In the genomic region with DNA sequence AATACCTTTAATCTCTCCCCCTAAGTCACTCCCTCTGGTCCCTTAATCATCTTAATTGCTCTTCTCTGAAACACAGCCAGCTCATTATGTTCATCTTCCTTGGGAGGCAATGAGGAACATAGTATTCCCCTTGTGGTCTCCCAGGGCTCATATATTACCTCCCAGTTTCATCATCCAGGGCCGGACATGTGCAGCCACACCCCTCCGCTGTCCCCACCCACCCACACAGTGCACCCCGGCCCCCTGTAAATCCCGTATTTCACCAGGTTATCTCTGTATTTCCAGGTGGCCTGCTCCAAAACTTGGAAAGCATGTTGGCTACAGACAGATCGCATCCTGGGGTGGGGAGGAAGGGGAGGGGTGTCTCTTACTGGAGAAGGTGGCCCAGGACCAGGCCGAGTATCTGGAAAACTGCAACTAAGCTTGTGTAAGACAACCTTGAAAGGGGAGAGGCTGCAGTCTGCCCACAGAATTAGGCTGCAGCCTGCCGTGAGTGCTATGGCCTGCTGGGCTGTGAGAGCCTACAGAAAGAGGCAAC, we compare ENCODE assay signal across 10 mouse cellular contexts.
DNase-seq lines count a peak whose midpoint lies in the region; ATAC-seq and TF ChIP-seq lines count a peak whose summit lies in the region.
"Had no signal": no experiment of that assay in that cellular context is flagged by ENCODE, and none has a peak within 500 bp of the region (broad histone marks: within the 10 kb centered on the region; RNA-seq: fewer than 3 reads in every experiment).

No protein-coding gene starts in this region.

- no peaks in the 10 kb centered on the region for H3K27me3 ChIP-seq in heart, embryonic 11.5 days (ENCODE audit: control insufficient read depth, insufficient read depth, low read length)
- H3K27me3 ChIP-seq in heart, adult 2 months (ENCODE audit: control insufficient read depth, insufficient read depth, low read length), result no peaks in the 10 kb centered on the region
- H3K27me3 ChIP-seq in neural tube, embryonic 12.5 days (replicated peaks), result no peaks in the 10 kb centered on the region
- no peaks in the 10 kb centered on the region for H3K27me3 ChIP-seq in limb, embryonic 11.5 days (ENCODE audit: control insufficient read depth, insufficient read depth, low read length)

- intact Hi-C loops in heart, adult 2 months (cut with DNase I), result no loop called here

- H3K27ac ChIP-seq in heart, embryonic 11.5 days (ENCODE audit: low read depth, low read length), result no peak overlapping the region
- no peak overlapping the region for H3K27ac ChIP-seq in heart, adult 2 months
- H3K27ac ChIP-seq in neural tube, embryonic 12.5 days, result no peak overlapping the region
- no peak overlapping the region for H3K27ac ChIP-seq in limb, embryonic 11.5 days (replicated peaks; ENCODE audit: low read depth, low read length)

- 32% methylated on average over 7 of the region's 7 CpGs for WGBS in heart, embryonic 11.5 days (ENCODE audit: insufficient replicate concordance)
- WGBS in heart, adult 2 months, result 48% methylated on average over 7 of the region's 7 CpGs
- WGBS in neural tube, embryonic 12.5 days, result 39% methylated on average over 7 of the region's 7 CpGs
- WGBS in limb, embryonic 11.5 days, result 21% methylated on average over 7 of the region's 7 CpGs

- no peaks in the 10 kb centered on the region for H3K79me2 ChIP-seq in heart, adult 2 months (replicated peaks; ENCODE audit: control insufficient read depth, insufficient read depth, low read length)

- peak overlapping the region; percentile 43 for H3K4me2 ChIP-seq in heart, embryonic 11.5 days
- H3K4me2 ChIP-seq in neural tube, embryonic 12.5 days (replicated peaks), result no peak overlapping the region
- H3K4me2 ChIP-seq in limb, embryonic 11.5 days (ENCODE audit: low read depth, severe bottlenecking), result peak overlapping the region; percentile 34

- no peak for DNase-seq in heart, adult 2 months
- no peak for DNase-seq in neural tube, embryonic 10.5 days (ENCODE audit: extremely low spot score, low spot score)
- no peak for DNase-seq in limb, embryonic 11.5 days (ENCODE audit: low spot score)
- DNase-seq in spleen, adult 18-20 months, result no peak
- DNase-seq: lung, postnatal 4 days had no signal

- TF ChIP-seq EP300 in heart, adult 2 months (IDR thresholded peaks at IDR 0.05; ENCODE audit: insufficient read depth, low read depth, low read length), result no peak

- no peak for TF ChIP-seq CTCF in heart, adult 2 months (IDR thresholded peaks at IDR 0.05)

- no peaks in the 10 kb centered on the region for H3K9me3 ChIP-seq in heart, embryonic 11.5 days (replicated peaks; ENCODE audit: control insufficient read depth, low read length)
- no peaks in the 10 kb centered on the region for H3K9me3 ChIP-seq in neural tube, embryonic 12.5 days
- no peaks in the 10 kb centered on the region for H3K9me3 ChIP-seq in limb, embryonic 11.5 days (ENCODE audit: control insufficient read depth, low read length)

- no peaks in the 10 kb centered on the region for H3K36me3 ChIP-seq in heart, embryonic 11.5 days (ENCODE audit: control insufficient read depth, insufficient read depth, low read length)
- no peaks in the 10 kb centered on the region for H3K36me3 ChIP-seq in heart, adult 2 months (ENCODE audit: control insufficient read depth, insufficient read depth, low read length)
- H3K36me3 ChIP-seq in neural tube, embryonic 12.5 days, result no peaks in the 10 kb centered on the region
- H3K36me3 ChIP-seq in limb, embryonic 11.5 days (ENCODE audit: control insufficient read depth, insufficient read depth, low read length), result no peaks in the 10 kb centered on the region

- ATAC-seq in heart, embryonic 11.5 days (replicated peaks; ENCODE audit: insufficient number of reproducible peaks, low FRiP score, low TSS enrichment), result 0 out of 2 replicates have a peak, but pooled peaks have one; percentile 49
- ATAC-seq in neural tube, embryonic 12.5 days (ENCODE audit: low FRiP score, low read depth), result 0 out of 2 replicates have a peak, but pooled peaks have one; percentile 25
- ATAC-seq in limb, embryonic 11.5 days (ENCODE audit: insufficient number of reproducible peaks, low FRiP score, low TSS enrichment, low read depth), result no peak
- no peak for ATAC-seq in activated CD4-positive, CD25-positive, alpha-beta regulatory T cell, adult 4 months
- no peak for ATAC-seq in erythroid progenitor cell, adult 5-6 weeks (replicated peaks; ENCODE audit: low FRiP score, poor library complexity, severe bottlenecking)

- no peak overlapping the region; the same call in 1 of the 2 replicates for H3K4me3 ChIP-seq in heart, embryonic 11.5 days (ENCODE audit: low read depth, low read length)
- no peak overlapping the region for H3K4me3 ChIP-seq in heart, adult 2 months
- H3K4me3 ChIP-seq in neural tube, embryonic 12.5 days, result no peak overlapping the region
- no peak overlapping the region for H3K4me3 ChIP-seq in limb, embryonic 11.5 days (ENCODE audit: low read depth, low read length)
- H3K4me3 ChIP-seq: erythroblast, embryonic 14.5 days had no signal

- peak overlapping the region; percentile 34; the same call in 1 of the 2 replicates for H3K9ac ChIP-seq in heart, embryonic 11.5 days (ENCODE audit: low read depth, low read length)
- H3K9ac ChIP-seq in heart, adult 2 months (ENCODE audit: low read depth, low read length), result no peak overlapping the region
- no peak overlapping the region for H3K9ac ChIP-seq in neural tube, embryonic 12.5 days
- H3K9ac ChIP-seq in limb, embryonic 11.5 days (ENCODE audit: low read length), result no peak overlapping the region

- peaks cover 5% of the 10 kb centered on the region; the same call in 1 of the 2 replicates for H3K4me1 ChIP-seq in heart, embryonic 11.5 days (ENCODE audit: control insufficient read depth, insufficient read depth, low read length)
- H3K4me1 ChIP-seq in heart, adult 2 months (ENCODE audit: control insufficient read depth, insufficient read depth, low read length), result no peaks in the 10 kb centered on the region; the same call in none of the 2 replicates
- peaks cover 5% of the 10 kb centered on the region; the same call in 1 of the 2 replicates for H3K4me1 ChIP-seq in neural tube, embryonic 12.5 days
- no peaks in the 10 kb centered on the region for H3K4me1 ChIP-seq in limb, embryonic 11.5 days (ENCODE audit: control insufficient read depth, insufficient read depth, low read length)

- no peak for TF ChIP-seq POLR2A in heart, adult 2 months (IDR thresholded peaks at IDR 0.05; ENCODE audit: insufficient read depth, low read depth, low read length)

Comparison
In these comparisons a context has a peak if more than half of its experiments do, and no peak if none do; other contexts are left out.
1. ATAC-seq: peak in heart, embryonic 11.5 days (single experiment) and neural tube, embryonic 12.5 days (single experiment); none in limb, embryonic 11.5 days (single experiment), activated CD4-positive, CD25-positive, alpha-beta regulatory T cell, adult 4 months (single experiment) and erythroid progenitor cell, adult 5-6 weeks (single experiment).